Comparison of ENCODE assay signal across 8 mouse cellular contexts in genomic region chr7:99960571-99960970, GRCm38 (mm10). TPM values are rescaled to one million over a fixed set of nuclear protein-coding genes. Genes with fewer than 3 reads are reported as not detected.
"Had no signal": no experiment of that assay in that cellular context is flagged by ENCODE, and none has a peak within 500 bp of the region (broad histone marks: within the 10 kb centered on the region; RNA-seq: fewer than 3 reads in every experiment).

No protein-coding gene starts in this region.

RNA-seq across cellular contexts. Expression of gene Chrdl2, which starts 45.4 kb away (rescaled TPM):
- total RNA-seq: monocyte, adult 5-6 weeks; neutrophil, adult 5-6 weeks had no signal
- polyA plus RNA-seq: liver, embryonic 16.5 days; lung, embryonic 15.5 days; midbrain, embryonic 11.5 days; midbrain, embryonic 13.5 days; midbrain, embryonic 15.5 days; thymus, postnatal 0 days had no signal
